Comparison of ENCODE assay signal across 13 mouse cellular contexts in the genomic region with DNA sequence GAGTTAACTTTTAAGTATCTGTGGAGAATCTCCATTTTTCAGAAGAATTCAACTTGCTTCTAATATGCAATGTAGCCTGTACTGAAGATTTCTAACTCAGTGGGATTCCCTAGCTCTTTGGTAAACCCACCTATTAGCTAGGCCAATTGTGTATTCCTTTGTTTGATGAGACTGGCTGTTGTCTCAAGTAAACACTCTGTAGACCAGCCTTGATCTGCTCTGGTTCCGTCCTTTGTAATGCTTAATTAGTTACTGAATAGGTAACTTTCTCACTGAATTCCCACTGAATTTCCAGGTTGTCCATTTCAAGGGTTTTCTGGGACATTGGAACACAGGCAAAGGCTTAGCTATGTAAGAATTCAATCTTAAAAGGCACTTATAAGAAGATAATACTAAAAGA.
"Had no signal": no experiment of that assay in that cellular context is flagged by ENCODE, and none has a peak within 500 bp of the region (broad histone marks: within the 10 kb centered on the region; RNA-seq: fewer than 3 reads in every experiment).

No protein-coding gene starts in this region.

- DNase-seq: lung, adult 18-20 months; lung, embryonic 14.5 days; lung, postnatal 10 days; lung, postnatal 4 days; midbrain, embryonic 14.5 days; retina, postnatal 1 day; right cerebral cortex, adult 18-20 months; right cerebral cortex, postnatal 25 days; right cerebral cortex, postnatal 4 days; spleen, adult 18-20 months; thymus, adult 18-20 months; thymus, postnatal 14 days; thymus, postnatal 36 days had no signal
